Mouse (Mus musculus) forebrain, embryonic 10.5 days (tissue): Measurements from ENCODE around the gene Ppfia4. TPM values are rescaled to one million over a fixed set of nuclear protein-coding genes. Genes with fewer than 3 reads are reported as not detected.
A peak's percentile ranks its signal among the peaks of the same experiment; 100 is the strongest.

Source experiments
- DNase-seq: peaks from one replicate; pipeline ENCODE4 v3.0.0-alpha.2; 2017; ENCODE audit warnings: low spot score; ENCODE audit errors: extremely low spot score
- H3K27ac ChIP-seq: fragments of 300-500 bp; sonication (generic); 2 replicates; pipeline ENCODE4 v1.5.1; 2016; ENCODE audit warnings: mild to moderate bottlenecking
- H3K27me3 ChIP-seq: fragments of 300-500 bp; sonication (generic); 2 replicates; pipeline ENCODE4 v1.6.1; 2016; ENCODE audit warnings: mild to moderate bottlenecking; ENCODE audit not compliant: poor library complexity, severe bottlenecking
- H3K36me3 ChIP-seq: fragments of 300-500 bp; sonication (generic); replicated peaks from 2 replicates; pipeline ENCODE4 v1.6.1; 2016; ENCODE audit warnings: mild to moderate bottlenecking, moderate library complexity
- H3K4me1 ChIP-seq: fragments of 300-500 bp; sonication (generic); 2 replicates; pipeline ENCODE4 v1.6.1; 2016
- H3K4me3 ChIP-seq: fragments of 300-500 bp; sonication (generic); 2 replicates; pipeline ENCODE4 v1.5.1; 2016; ENCODE audit warnings: mild to moderate bottlenecking, moderate library complexity
- H3K9me3 ChIP-seq: fragments of 300-500 bp; sonication (generic); 2 replicates; pipeline ENCODE4 v1.6.1; 2016; ENCODE audit warnings: mild to moderate bottlenecking, moderate library complexity
- WGBS: fragments of 180-500 bp; shearing (Covaris S2); methylation state at CpG from one replicate; pipeline ENCODE4 v1.1.7; 2016; 5-methylcytosine and 5-hydroxymethylcytosine counted together
- polyA plus RNA-seq: library from polyadenylated mRNA; unstranded; fragments of >200 nt; fragmentation: Nextera tagmentation; extraction: Ambion mirVana; gene quantifications from 2 replicates; pipeline ENCODE4 v1.2.1, GENCODE M21; 2016

Gene Ppfia4
- polyA plus RNA-seq, 1 experiment from 2014 or later: 2.1 TPM

DNA sequence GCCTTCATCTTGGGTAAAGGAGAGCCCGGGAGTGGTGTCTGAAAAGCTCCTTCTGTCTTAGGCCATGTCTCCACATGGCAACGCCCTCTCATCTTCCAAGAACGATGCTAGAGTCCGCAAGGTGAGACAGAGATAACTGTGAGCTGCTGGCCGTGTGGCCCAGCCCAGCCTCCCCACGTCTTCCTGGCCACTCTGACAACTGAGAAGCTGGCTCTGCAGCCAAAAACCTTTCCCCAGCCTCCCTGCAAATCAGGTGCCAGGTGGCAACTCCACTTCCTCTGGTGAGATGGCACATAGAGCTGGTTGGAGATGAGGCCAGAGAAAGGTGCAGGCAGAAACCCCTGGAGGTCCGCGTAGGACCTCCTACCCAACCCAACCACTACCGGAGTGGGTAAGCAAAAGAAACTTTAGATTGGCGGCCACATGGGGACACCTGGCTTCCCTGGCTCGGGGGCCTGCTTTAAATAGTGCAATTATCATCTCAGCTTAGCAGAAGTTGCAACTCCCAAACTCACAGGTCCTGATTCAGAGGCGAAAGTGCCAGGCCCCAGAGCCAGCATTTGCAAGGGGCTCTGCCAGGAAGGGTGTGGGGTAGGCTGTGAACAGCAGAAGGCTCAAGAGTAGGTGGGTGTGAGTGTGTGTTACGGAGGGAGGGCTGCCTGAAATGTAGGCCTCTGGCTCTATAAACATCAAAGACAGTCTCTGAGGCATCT lies 2.6 kb upstream of the Ppfia4 start:
- no peak for DNase-seq
- Histone ChIP-seq H3K27me3 (no peaks in the 10 kb centered on the region), H3K36me3 (no peaks in the 10 kb centered on the region), H3K4me1 (peaks cover 8% of the 10 kb centered on the region), H3K9me3 (no peaks in the 10 kb centered on the region), H3K27ac (no peak overlapping the region), H3K4me3 (no peak overlapping the region)
- 82% methylated on average over 13 of the region's 13 CpGs for WGBS

DNA sequence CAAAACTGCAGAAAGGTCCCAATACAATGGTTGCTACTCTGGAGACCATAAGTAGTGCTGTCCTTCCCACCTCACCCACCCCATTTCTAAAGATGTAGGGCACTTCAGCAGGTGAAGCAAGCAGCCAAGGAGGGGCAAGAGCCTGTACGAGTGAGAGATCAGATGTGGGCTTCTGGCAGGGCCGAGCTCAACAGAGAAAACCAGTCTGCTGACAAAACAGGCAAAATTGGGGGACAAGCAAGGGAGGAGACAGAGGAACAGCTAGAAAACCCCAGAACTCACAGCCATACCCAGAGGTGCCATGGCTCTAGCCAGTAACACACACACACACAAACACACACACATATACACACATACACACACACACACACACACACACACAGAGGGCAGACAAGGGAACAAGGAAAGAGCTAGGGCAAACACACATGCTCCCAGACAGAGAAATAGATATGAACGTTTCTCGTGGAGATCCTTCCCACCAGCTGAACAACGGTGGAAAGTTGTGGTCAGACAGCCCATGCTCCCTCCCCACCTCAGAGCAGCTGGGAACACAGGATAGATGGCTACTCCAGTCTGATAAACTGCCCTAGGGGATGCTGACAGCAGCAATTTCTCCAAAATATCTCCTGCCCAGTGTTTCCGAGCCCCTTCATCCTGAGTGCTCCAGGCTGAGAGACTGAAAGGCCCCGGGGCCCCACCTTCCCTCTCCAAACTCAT lies 1.5 kb upstream of the Ppfia4 start:
- no peak overlapping the region for H3K4me3 ChIP-seq
- no peaks in the 10 kb centered on the region for H3K36me3 ChIP-seq
- H3K27me3 ChIP-seq: no peaks in the 10 kb centered on the region
- no peak for DNase-seq
- no peak overlapping the region for H3K27ac ChIP-seq
- no peaks in the 10 kb centered on the region for H3K9me3 ChIP-seq
- 87% methylated on average over 7 of the region's 7 CpGs for WGBS
- peaks cover 8% of the 10 kb centered on the region for H3K4me1 ChIP-seq

DNA sequence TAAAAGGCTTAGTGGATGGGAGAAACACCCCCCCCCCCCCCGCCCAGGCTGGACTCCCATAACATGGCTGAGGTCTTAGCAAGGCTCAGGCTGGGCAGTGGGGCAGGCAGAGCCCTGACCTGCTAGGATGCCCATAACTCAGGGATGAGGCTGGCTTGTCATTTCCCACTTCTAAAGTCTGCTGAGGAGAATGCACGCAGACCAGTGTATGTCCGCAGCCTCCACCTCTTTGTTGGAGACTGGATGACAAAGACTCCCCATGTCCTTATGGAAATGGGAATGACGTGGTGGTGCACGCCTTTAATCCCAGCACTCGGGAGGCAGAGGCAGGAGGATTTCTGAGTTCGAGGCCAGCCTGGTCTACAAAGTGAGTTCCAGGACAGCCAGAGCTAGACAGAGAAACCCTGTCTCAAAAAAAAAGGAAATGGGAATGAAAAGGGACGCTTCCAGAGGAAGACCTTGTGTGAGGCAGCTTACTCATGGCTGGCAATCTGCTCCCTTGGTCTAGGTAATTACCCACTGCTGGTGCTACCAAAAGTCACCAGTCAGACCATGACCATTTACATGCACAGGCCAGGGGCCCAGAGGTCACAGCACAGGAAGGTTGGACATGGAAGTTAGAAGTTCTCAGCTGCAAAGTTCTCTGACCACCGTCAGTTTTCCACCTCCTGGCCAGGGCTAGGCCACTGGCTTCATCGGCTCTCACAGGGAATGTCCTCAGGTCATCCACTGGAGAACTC lies 813 bp upstream of the Ppfia4 start:
- H3K36me3 ChIP-seq: no peaks in the 10 kb centered on the region
- H3K4me1 ChIP-seq: peaks cover 8% of the 10 kb centered on the region
- no peak overlapping the region for H3K27ac ChIP-seq
- WGBS: 87% methylated on average over 10 of the region's 10 CpGs
- no peak for DNase-seq
- H3K4me3 ChIP-seq: no peak overlapping the region
- H3K9me3 ChIP-seq: no peaks in the 10 kb centered on the region
- H3K27me3 ChIP-seq: no peaks in the 10 kb centered on the region

DNA sequence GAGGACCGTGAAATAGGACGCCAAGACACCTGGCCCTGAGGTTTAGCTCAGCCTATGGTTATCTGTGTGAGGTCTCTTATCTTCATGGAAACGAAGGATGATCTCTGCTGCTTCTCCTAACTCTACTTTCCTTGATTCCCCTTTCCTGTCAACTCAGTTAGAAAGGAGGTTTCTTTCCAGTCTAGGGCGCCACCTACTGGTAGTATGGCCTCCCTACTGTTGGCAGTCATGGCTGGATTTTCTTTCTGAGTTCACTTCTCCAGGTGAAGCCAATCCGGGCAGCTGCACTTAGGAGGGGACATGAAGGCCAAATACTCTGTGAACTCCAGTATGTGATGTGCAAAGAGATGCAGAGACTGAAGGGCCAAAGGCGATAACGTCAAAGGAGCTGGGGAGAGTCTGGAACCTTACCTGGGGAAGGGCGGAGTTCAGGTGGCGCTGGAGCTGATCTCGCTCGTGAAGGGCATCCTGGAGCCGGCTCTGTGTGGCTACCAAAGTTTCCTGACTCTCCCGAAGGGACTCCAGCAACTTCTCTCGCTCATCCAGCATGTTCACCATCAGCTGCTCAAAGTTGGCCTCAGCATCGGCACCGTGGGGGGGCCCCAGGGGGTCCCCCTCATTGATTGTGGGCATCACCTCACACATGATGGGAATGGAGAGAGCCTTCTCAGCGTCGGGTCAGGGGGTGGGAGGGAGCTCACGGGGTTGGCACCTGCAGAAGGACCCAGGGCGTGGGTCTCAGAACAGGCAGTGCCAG lies 671 bp downstream of the Ppfia4 start:
- WGBS: 63% methylated on average over 20 of the region's 20 CpGs
- Histone ChIP-seq H3K4me1 (peaks cover 8% of the 10 kb centered on the region), H3K36me3 (no peaks in the 10 kb centered on the region), H3K27me3 (no peaks in the 10 kb centered on the region), H3K4me3 (no peak overlapping the region), H3K9me3 (no peaks in the 10 kb centered on the region), H3K27ac (no peak overlapping the region)
- DNase-seq: peak; percentile 75

DNA sequence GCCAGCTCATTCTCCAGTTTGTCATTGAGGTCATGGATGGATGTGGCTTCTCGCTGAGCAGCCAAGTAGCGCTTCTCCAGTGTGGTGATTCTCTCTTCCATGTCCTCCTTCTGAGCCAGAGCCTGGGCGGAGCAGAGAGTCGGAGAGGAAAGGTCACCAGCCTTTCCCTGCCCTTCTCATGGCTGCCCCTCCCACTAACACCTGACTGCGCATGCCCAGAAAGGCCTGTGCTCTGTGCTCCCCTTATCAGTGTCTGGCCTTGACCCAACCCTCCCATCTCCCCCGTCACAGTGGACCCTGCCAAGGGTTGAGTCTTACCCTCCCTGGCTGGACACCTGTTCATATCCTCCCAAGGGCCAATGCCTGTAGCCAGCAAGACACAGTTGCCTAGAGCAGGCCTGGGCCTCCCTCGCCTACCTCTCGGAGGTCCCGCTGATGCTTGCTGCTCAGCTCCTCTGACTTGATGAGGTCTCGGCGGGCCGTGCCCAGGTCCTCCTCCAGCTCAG lies 5.8 kb downstream of the Ppfia4 start:
- Histone ChIP-seq H3K4me1 (peaks cover 4% of the 10 kb centered on the region; the same call in 1 of the 2 replicates), H3K36me3 (no peaks in the 10 kb centered on the region), H3K27me3 (no peaks in the 10 kb centered on the region), H3K4me3 (no peak overlapping the region), H3K27ac (no peak overlapping the region), H3K9me3 (no peaks in the 10 kb centered on the region)
- WGBS: 93% methylated on average over 12 of the region's 12 CpGs
- DNase-seq: no peak

DNA sequence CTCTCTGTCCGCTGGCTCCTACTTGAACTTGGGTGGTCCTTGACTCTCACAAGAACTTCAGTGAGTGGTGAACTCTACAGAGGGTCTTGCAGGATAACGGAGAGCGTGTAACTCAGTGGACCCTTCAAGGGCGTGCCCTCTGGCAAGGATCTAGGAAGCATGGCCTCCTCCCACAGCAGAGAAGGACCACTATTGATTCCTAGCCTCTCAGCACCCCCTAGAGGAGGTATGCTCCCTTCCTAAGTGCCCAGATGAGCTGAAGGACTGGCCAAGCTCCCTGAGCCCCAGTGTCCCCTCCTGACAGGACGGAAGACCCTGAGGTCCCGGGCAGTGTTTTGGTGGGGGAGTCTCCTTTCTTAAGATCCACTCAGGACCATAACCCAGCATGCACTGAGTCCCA lies 10.1 kb downstream of the Ppfia4 start:
- Histone ChIP-seq H3K9me3 (no peaks in the 10 kb centered on the region), H3K27ac (no peak overlapping the region), H3K27me3 (no peaks in the 10 kb centered on the region), H3K36me3 (no peaks in the 10 kb centered on the region), H3K4me1 (peaks cover 18% of the 10 kb centered on the region), H3K4me3 (no peak overlapping the region)
- WGBS: 91% methylated on average over 6 of the region's 6 CpGs
- no peak for DNase-seq

DNA sequence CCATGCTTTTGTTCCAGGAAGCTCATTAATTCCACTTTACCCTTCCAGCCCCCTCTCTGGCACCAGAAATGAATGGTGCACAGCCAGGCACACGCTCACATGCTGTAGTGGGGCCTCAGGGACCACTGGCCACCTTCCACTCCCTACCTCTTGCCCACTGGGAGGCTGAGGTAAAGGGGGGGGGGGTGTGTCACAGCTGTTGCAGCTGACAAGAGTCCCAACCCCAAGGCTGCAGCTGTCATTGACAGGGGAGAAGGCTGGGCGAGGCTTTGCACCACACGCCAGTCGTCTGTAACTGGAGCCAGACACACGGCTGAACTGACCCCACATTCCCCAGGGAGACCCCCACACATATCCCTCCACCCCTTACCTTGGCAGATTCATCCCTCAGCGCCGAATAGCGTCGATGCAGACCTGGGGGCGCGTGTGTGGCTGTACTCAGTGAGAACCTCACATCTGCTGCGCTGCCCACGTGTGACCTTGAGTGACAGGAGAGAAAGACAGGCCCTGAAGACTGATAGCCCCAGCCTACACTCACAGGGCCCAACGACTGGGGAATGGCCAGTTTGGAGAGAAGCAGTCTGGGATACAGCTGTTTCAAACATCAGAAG lies 11.9 kb downstream of the Ppfia4 start:
- no peak for DNase-seq
- Histone ChIP-seq H3K27ac (peak overlapping the region; percentile 46; the same call in 1 of the 2 replicates), H3K4me1 (peaks cover 18% of the 10 kb centered on the region), H3K9me3 (no peaks in the 10 kb centered on the region), H3K27me3 (no peaks in the 10 kb centered on the region), H3K4me3 (no peak overlapping the region), H3K36me3 (no peaks in the 10 kb centered on the region)
- WGBS: 76% methylated on average over 14 of the region's 14 CpGs

DNA sequence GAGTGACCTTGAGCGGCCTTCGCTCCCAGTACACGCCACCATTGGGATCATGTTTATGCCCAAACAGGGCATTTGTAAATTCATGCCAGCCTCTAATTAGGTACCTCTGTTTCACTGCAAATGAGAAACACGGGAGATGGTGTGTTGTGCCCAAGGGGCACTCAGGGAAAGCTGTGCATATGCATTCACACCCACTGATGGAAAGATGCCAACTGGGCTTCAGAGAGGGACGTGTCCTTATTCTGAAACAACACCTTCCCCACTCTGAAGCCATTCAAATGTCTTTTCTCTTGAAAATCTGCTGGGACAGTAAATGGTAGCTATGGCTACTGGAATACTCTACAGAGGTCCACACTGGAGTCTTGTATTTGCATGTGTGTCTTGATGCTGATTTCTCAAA lies 14.5 kb downstream of the Ppfia4 start:
- Histone ChIP-seq H3K27ac (no peak overlapping the region), H3K27me3 (no peaks in the 10 kb centered on the region), H3K9me3 (no peaks in the 10 kb centered on the region), H3K36me3 (no peaks in the 10 kb centered on the region), H3K4me1 (peaks cover 14% of the 10 kb centered on the region), H3K4me3 (no peak overlapping the region)
- no peak for DNase-seq
- 87% methylated on average over 5 of the region's 5 CpGs for WGBS

DNA sequence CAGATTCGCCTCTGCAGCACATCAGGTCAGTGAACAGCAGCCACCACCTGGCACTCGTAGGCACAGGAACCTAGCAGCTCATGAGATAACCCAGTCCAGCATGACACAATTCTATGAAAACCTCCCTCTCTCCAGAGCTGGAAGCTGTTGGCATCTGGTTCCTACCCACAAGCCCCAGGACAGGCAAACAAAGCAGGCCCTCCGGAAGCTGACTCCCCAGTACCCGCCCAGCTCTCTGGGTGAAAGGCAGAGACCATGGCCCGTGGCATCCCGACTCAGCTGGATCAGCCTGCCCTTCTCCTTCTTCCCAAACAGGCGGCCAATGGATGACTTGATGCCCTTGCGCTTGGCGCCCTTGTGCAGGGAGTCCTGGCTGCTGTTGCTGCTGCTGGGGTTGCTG lies 16.4 kb downstream of the Ppfia4 start:
- no peaks in the 10 kb centered on the region for H3K36me3 ChIP-seq
- DNase-seq: no peak
- no peak overlapping the region for H3K4me3 ChIP-seq
- 91% methylated on average over 9 of the region's 9 CpGs for WGBS
- no peak overlapping the region for H3K27ac ChIP-seq
- H3K27me3 ChIP-seq: no peaks in the 10 kb centered on the region
- peaks cover 14% of the 10 kb centered on the region for H3K4me1 ChIP-seq
- H3K9me3 ChIP-seq: no peaks in the 10 kb centered on the region

DNA sequence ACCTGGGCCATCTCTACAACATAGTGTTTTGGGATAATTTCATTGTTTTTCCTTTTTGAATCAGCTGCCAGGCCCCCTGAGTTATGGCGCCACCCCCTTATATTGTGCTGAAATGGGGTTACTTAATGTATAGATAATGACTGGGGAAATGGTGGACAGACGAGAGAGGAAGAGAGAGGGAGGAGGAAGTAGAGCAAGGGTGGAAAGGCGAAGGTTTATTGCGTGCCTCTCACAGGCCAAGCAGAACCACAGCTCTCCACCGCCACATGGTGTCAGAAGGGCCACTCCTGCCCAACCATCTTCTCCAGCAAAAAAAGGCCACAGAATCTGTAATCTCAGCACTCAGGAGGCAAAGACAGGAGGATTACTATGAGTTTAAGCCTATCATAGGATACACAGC lies 17.5 kb downstream of the Ppfia4 start:
- no peaks in the 10 kb centered on the region for H3K9me3 ChIP-seq
- no peak overlapping the region for H3K4me3 ChIP-seq
- H3K27me3 ChIP-seq: no peaks in the 10 kb centered on the region
- 91% methylated on average over 5 of the region's 5 CpGs for WGBS
- DNase-seq: no peak
- H3K4me1 ChIP-seq: peaks cover 4% of the 10 kb centered on the region; the same call in 1 of the 2 replicates
- H3K27ac ChIP-seq: no peak overlapping the region
- H3K36me3 ChIP-seq: no peaks in the 10 kb centered on the region

DNA sequence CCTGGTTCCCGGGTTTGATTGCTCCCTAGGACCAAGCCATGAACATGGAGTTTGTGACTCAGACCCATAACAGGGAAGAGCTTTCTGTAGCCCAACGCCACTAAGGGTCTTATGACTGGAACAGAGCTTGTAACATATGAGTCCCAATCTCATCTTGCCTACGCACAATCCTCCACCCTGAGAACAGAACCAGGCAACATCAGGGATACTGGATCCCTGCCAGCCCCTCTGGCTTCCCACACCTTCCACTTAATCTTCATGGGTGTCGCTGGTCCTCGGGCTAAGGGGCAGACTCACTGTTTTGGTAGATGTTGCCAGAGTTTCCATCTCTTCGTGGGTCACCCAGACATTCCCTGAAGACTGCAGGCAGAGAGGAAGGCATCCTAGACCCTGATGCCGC lies 21.0 kb downstream of the Ppfia4 start:
- Histone ChIP-seq H3K4me1 (peaks cover 7% of the 10 kb centered on the region), H3K36me3 (no peaks in the 10 kb centered on the region), H3K27ac (no peak overlapping the region), H3K9me3 (no peaks in the 10 kb centered on the region), H3K27me3 (no peaks in the 10 kb centered on the region), H3K4me3 (no peak overlapping the region)
- WGBS: 93% methylated on average over 7 of the region's 7 CpGs
- DNase-seq: no peak

DNA sequence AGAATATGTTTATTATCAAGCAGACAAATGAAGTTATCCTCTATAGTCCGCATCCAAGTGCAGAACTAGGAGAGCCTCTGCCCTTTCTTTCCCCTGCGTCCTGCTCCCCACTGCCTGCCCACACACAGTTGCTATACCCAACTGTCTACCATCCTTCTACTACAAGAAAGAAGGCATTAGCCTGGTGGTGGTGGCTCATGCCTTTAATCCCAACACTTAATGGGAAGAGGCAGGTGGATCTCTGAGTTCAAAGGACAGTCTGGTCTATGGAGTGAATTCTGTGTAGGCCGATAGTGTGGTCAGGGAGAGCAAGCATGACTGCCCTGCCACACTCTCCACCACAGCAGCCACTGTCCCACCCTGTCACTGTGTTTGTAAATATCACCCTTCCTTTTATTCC lies 22.0 kb downstream of the Ppfia4 start:
- DNase-seq: no peak
- H3K27me3 ChIP-seq: no peaks in the 10 kb centered on the region
- peaks cover 7% of the 10 kb centered on the region for H3K4me1 ChIP-seq
- no peaks in the 10 kb centered on the region for H3K36me3 ChIP-seq
- 97% methylated on average over 3 of the region's 3 CpGs for WGBS
- no peaks in the 10 kb centered on the region for H3K9me3 ChIP-seq
- H3K27ac ChIP-seq: no peak overlapping the region
- H3K4me3 ChIP-seq: no peak overlapping the region
